Mouse (Mus musculus): ENCODE data around the gene Tcf15.

Gene Tcf15

DNA sequence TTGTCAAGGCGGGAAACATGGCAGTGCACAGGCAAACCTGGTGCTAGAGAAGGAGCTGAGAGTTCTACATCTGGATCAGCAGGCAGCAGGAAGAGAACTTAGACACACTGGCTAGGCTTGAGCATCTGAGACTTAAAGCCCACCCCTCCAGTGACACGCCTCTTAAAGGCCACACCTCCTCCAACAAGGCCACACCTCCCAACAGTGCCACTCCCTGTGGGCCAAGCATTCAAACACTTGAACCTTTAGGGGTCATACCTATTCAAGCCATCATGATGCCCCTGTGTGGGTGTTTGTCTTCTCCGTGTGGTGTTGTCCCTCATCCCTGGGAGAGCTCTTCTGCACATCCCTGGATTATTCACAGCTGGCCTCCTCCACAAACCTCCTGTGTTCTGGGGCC lies 31.5 kb downstream of the Tcf15 start:
- DNase-seq (ENCODE audit: low spot score in 2 of 2), result no peak

DNA sequence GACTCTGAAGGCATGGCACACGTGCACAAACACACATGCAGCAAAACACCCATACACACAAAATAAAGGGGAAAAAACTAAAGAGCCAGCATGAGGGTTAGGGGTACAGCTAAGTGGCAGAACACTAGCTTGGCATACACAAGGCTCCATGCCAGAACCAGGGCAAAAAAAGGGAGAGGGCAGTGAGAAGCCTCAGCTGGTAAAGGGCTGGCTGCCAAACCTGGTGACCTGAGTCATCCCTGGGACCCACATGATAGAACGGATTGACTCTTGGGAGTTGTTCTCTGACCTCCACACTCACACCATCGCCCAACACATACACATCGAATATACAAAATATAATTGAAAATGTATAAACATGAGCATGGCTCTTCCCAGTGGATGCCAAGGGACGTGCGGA lies 33.3 kb downstream of the Tcf15 start:
- no peak for DNase-seq (ENCODE audit: low spot score in 2 of 2)

DNA sequence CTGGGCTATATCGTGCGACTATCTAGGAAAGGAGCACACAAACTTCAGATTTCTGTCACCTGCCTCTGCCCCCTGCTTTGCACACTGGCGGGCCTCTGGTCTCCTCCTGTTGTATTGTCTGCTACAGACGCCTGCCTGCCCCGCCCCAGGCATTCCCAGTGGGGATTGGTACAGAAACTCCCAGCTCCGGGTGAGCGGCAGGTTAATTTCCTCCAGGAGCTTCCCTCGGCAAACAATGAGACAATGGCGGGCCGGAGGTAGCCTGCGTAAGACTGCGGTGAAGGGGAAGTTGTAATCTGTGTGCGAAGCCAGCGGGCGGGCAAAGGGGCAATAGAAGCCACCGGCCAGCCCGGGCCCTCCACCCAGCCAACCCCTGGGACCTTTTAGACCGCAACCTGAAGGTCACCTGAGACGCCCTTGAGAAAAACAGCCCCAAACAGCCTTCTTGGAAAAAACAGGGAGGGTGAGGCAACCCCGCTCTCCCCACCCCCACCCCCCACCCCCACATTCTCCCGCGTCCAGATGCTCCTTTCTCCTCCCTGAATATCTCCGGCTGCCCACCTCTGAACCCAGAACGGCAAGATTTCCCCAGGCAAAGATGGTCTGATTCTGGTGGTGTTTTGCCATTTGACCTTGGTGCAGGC lies 33.9 kb downstream of the Tcf15 start:
- no peak for DNase-seq (ENCODE audit: low spot score in 2 of 2)

DNA sequence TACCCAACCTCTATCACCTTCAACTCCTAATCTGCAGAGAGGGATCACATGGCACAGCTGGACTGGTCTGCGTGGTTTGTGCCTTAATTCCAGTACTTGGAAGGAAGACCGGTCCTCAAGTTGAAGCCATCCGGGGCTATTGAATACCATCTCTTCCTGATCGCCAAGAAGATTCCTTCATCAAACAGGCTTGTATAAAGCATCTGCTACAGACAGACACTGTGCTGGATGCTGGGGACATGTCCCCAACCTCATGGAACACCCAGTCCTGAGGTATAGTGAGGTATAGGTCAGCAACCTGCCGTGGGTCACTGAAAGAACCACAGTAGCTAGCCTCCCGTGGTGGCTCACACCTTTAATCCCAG lies 34.4 kb downstream of the Tcf15 start:
- no peak for DNase-seq (ENCODE audit: low spot score in 2 of 2)

DNA sequence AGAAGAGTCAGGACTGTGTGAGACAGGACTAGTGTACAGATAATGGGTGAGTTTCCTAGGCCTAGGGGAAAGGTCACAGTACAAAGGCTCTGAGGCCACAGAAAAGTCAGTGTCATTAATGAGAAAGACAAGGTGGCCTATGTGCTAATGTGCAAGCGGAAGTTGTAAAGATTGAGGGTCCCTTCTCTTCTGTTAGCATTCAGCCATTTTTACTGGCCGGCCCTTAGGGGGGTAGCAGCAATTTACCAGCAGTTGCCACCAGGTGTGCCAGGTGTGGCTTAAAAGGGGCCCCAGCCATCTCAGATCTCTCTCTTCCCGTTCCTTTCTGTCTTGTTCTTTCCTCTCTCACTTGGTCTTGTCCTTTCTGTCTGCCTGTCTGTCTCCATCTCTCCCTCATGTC lies 35.0 kb downstream of the Tcf15 start:
- DNase-seq (ENCODE audit: low spot score in 2 of 2), result no peak

DNA sequence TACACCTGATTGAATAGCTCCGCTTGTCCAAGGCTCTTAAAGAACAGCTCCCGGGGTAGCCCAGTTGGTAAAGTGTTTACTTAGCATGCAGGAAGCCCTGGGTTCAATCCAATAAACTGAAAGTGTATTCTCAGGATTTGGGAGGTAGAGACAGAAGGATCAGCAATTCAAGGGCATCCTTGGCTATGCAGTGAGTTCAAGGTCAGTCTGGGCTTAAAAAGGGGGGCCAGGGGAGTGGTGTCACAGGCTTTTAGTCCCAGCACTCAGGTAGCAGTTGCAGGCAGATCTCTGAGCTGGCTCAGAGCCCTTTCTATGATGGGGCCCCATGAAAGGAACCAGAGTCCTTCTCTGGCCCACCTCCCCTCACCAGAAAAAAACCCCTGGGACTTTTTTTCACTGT lies 35.9 kb downstream of the Tcf15 start:
- no peak for DNase-seq (ENCODE audit: low spot score in 2 of 2)

DNA sequence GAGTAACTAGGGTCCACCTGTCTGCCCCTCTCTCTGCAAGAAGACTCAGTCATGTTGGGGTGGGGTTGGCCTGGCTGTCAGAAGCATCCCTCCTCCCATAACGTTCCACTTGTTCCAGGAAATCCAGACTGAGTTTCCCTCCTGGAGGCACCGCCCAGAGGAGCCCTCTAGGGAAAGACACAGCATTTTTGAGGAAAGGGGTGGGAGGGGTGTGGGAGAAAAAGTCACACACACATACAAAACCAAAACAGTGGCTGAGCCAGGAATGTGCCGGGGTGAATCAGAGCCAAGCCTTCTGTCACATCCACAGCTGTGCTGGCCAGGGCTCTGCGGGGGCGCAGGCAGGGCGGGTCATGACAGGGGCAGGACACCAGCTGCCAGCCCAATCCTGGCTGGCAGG lies 37.0 kb downstream of the Tcf15 start:
- DNase-seq (ENCODE audit: low spot score in 2 of 2), result no peak

DNA sequence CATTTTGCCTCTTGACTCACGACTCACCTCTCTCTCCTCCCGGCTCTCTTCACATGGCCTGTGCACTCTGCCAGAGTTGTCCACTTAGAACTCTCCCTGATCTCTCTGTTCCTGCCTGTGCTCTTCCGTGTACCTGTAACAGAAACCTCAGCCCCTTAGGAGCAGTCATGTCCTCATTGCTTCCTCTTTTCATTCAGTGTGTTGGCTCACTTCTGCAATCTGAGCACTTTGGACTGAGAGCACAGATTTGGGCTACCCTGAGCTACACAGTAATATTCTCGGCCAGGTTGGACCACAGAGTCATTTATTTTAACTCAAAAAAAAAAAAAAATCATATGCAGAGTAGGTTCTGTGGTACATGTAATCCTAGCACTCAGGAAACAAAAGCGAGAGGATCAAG lies 43.8 kb downstream of the Tcf15 start:
- DNase-seq (ENCODE audit: low spot score in 2 of 2), result no peak

DNA sequence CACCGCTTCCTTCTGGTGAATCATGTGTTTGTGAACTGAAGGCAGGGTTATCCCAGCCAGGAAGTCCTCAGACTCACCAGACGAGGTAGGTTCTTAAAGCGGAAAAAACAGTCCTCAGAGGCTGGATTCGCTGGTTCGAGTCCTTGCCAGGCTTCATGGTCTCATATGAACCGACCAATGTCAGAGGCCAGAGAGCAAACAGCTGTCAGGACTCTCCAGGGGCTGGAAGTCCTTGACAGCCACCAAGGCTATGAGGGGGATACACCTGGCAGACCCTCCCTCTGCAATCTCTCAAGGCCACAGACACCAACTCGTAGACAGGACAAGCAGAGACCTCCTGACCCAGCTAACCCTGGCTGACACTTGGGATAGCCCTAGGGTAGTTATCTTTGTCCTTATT lies 45.9 kb downstream of the Tcf15 start:
- no peak for DNase-seq (ENCODE audit: low spot score in 2 of 2)

DNA sequence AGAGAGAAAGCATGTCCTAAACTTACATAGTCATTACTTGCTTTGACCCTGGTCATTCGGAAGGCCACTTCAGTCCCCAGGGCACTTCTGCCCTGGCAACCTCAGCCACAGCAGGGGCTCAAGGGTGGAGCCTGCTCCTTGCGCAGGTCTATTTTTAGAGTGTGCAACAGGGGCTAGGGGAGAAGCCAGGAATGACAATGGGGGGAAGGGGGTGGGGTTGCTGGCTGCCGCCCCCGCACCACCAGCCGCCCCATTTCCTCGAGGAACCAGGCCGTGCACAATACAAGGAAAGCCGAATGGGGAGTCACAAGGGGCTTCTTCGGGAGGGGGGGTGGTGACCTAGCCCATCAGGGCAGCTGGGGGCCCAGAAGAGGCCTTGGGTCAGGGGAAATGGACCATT lies 46.3 kb downstream of the Tcf15 start:
- DNase-seq (ENCODE audit: low spot score in 2 of 2), result no peak

DNA sequence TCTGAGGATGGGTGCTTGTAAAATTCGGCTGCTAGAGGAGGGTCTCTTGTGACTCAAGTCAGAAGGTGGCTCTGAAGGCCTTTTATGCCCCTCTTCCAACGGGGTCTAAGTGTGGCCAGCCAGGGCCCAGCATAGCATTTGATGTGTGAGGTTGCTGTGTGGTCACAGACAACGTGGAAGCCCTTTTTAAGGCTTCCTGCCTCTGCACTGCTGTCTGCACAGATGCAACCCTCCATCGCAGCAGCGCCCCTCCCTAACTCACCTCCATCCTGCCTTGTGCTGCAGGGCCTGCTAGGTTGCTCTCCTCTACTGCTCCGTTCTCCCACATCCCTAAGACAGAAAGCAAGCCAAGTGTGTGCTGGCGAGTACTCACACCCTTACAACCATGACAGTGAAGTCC lies 46.8 kb downstream of the Tcf15 start:
- DNase-seq (ENCODE audit: low spot score in 2 of 2), result no peak

DNA sequence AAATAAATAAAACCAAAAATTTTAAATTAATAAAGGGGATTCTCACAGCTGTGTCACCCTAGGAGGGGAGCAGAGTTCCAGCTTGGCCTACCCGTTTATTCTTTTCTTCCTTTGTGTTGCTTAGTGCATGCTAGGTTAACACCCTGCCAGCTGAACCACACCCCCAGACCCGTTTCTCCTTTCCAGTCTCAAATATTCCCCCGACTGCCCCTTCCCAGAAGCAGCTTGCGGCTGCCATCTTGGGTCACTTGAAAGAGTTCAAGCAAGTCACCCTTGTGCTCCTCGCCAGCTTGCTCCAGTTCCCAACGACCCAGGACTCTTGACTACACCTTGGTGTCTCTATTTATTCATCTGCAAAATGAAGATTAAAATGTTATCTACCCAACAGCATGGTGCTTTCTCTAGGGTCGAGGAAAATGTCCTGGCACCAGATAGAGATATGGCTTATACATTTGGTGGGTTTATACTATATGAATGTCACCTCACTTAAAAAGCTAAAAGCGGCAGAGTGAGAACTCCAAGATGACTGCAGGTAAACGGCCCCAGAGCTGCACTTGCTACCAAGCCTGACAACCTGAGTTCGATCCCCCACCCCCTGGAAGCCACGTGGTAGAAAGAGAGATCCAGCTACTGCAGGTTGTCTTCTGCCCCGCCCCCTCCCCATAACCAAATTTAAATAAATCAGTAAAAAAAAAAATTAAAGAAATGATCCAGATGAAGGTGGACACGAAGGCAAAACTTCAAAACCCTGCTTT lies 49.4 kb downstream of the Tcf15 start:
- DNase-seq (ENCODE audit: low spot score in 2 of 2), result no peak

DNA sequence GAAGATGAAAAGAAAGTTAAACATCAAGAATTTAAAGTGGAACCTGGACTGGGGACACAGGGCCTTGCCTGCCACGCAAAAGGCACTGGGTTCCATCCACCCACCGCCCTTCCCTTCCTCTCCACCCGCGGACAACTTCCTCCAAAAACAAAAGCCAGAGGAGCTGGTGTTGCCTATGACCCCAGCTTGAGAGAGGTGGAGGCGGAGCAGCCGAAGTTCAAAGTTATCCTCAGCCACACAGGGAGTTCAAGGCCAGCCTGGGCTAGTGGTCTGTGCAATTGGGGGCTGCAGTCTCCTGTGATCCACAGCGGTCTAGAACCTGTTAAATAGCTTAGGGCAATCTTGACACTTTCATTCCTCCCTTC lies 50.0 kb downstream of the Tcf15 start:
- no peak for DNase-seq (ENCODE audit: low spot score in 2 of 2)

DNA sequence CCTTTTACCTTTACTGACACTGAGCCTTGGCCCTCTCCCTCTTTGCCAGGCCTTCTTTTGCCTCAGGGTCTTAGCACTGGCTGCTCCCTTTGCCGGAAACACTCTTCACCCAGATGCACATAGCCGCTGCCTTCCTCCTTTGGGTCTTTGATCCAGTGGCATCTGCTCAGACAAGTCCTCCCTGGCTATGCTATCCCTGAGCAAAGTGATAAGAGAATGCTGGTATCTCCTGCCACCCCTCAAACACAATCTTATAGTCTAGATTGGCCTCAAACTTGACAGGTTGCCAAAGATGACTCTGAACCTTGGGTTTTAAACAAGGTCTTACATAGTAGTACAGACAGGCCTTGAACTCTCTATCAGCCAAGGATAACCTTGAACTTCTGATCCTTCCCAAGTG lies 51.2 kb downstream of the Tcf15 start:
- no peak for DNase-seq (ENCODE audit: low spot score in 2 of 2)

DNA sequence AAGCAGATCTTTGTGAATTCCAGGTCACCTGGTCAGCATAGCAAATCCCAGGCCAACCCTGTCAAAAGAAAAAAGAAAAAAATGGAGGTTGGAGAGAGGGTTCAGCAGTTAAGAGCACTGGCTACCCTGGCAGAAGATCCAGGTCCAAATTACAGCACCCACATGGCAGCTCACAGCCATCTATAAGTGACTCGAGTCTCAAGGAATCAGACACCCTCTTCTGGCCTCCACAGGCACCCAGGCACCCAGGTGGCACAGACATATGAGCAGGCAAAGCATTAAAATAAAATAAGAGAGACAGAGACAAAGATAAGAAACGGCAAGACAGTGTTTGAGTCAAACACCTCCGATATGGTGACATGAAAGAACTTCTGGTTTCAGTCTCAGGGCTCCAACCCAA lies 53.5 kb downstream of the Tcf15 start:
- no peak for DNase-seq (ENCODE audit: low spot score in 2 of 2)

DNA sequence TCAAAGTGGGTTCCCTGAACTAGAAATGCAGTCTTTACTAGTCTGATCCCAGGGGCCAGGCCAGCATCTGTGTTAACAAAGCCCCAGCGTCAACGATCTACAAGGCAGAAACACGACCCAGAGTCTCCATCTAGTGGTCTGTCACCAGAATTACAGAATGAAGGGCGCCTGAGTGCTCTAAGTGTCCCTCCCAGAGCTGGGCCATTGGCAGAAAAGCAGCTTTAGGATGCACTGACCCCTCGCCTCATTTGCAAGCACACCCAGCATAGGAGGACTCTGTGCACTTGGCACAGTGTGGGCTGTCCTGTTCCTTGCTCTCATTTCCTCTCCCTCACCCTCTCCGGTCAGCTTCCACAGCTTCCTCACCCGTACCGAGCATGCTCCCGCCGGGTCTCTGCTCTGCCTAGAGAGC lies 53.9 kb downstream of the Tcf15 start:
- DNase-seq (ENCODE audit: low spot score in 2 of 2), result peak in 1 of 2 experiments; percentile 81
